Mouse (Mus musculus): Measurements from ENCODE around the gene Olfr313. TPM values are rescaled to one million over a fixed set of nuclear protein-coding genes. Genes with fewer than 3 reads are reported as not detected.

Gene Olfr313
- total and polyA plus RNA-seq, 2 experiments from 2014 or later: not detected

DNA sequence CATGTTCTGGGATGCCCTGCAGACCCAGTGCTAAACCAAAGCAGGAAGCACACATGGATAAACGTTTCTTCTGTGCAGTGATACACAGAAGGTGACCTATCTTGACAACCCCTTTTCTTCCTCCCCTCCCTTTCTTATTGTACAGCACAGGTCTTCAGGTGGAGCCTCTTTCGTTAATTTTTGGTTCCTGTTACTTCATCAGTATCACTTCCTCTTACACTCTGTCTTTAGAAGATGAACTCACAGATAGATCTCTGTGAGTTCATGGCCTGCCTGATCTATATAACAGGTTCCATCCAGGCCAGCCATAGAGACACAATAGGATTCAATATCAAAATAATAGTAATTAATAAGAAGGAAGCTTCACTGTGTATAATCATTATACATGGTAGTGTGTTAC is 24.7 kb upstream of the Olfr313 start:
- H3K36me3 ChIP-seq (ENCODE audit: insufficient read depth, low read length): no peaks in the 10 kb centered on the region
- no peak for TF ChIP-seq CTCF (IDR thresholded peaks at IDR 0.05; ENCODE audit: low read depth)
- H3K27me3 ChIP-seq (ENCODE audit: insufficient read depth, low read length): no peaks in the 10 kb centered on the region
- H3K4me3 ChIP-seq (ENCODE audit: low read length): no peak overlapping the region
- ATAC-seq: no peak
- H3K4me1 ChIP-seq (ENCODE audit: insufficient read depth, low read length): no peaks in the 10 kb centered on the region
- H3K9ac ChIP-seq (replicated peaks; ENCODE audit: low read length): no peak overlapping the region
- WGBS: 59% methylated on average over 2 of the region's 2 CpGs
- H3K9me3 ChIP-seq (ENCODE audit: low read length): no peaks in the 10 kb centered on the region
- H3K27ac ChIP-seq: no peak overlapping the region
- no peak overlapping the region for H3K4me2 ChIP-seq (ENCODE audit: low read depth, low read length)
- no peak for DNase-seq (ENCODE audit: low spot score)

DNA sequence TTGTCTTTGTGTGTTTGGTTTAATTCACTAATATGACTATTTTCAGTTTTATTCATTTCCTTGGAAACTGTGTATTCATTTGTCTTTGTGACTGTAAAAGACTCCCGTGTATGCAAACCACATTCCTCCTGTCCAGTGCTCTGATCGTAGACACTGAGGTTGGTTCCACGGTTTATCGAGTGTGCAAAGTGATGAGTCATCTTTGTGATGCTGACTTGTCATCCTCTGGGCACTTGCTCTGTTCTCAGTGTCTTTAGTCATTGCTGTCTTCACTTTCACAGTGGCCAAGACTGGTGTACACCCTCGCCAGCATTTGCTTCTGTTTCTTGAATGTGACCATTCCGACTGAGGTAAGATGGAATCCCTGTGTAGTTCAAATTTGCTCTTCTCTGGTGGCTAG is 24.2 kb upstream of the Olfr313 start:
- ATAC-seq: no peak
- no peak overlapping the region for H3K9ac ChIP-seq (replicated peaks; ENCODE audit: low read length)

DNA sequence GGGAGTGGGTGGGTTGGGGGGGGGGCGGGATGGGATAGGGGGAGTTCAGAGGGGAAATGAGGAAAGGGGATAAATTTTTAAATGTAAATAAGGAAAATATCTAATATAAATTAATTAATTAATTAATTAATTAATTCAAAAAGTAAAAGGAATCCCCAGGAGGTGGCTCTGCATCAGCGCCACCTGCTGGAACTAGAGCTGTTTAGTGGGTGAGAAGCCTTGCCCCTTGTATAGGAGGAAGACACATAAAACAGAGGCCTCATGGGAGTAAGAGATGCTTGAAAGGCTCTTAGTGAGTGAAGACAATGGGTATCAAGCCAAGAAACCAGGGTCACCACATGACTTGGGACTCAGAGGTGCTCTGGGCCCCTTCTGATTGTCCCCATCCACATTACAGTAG is 18.9 kb upstream of the Olfr313 start:
- no peak overlapping the region for H3K4me3 ChIP-seq (ENCODE audit: low read length)
- no peak for ATAC-seq
- H3K4me1 ChIP-seq (ENCODE audit: insufficient read depth, low read length): no peaks in the 10 kb centered on the region
- H3K9ac ChIP-seq (replicated peaks; ENCODE audit: low read length): no peak overlapping the region
- no peaks in the 10 kb centered on the region for H3K36me3 ChIP-seq (ENCODE audit: insufficient read depth, low read length)
- no peak overlapping the region for H3K4me2 ChIP-seq (ENCODE audit: low read depth, low read length)
- TF ChIP-seq CTCF (IDR thresholded peaks at IDR 0.05; ENCODE audit: low read depth): no peak
- WGBS: 97% methylated on average over 2 of the region's 2 CpGs
- no peaks in the 10 kb centered on the region for H3K9me3 ChIP-seq (ENCODE audit: low read length)
- no peak overlapping the region for H3K27ac ChIP-seq
- H3K27me3 ChIP-seq (ENCODE audit: insufficient read depth, low read length): no peaks in the 10 kb centered on the region
- DNase-seq (ENCODE audit: low spot score): no peak

More for the DNA sequence above, 24.2 kb upstream of the Olfr313 start:
- no peak overlapping the region for H3K27ac ChIP-seq
- no peaks in the 10 kb centered on the region for H3K27me3 ChIP-seq (ENCODE audit: insufficient read depth, low read length)
- H3K4me1 ChIP-seq (ENCODE audit: insufficient read depth, low read length): no peaks in the 10 kb centered on the region
- WGBS: 82% methylated on average over 6 of the region's 6 CpGs
- TF ChIP-seq CTCF (IDR thresholded peaks at IDR 0.05; ENCODE audit: low read depth): no peak
- no peak for DNase-seq (ENCODE audit: low spot score)
- no peak overlapping the region for H3K4me2 ChIP-seq (ENCODE audit: low read depth, low read length)
- no peaks in the 10 kb centered on the region for H3K9me3 ChIP-seq (ENCODE audit: low read length)
- no peak overlapping the region for H3K4me3 ChIP-seq (ENCODE audit: low read length)
- no peaks in the 10 kb centered on the region for H3K36me3 ChIP-seq (ENCODE audit: insufficient read depth, low read length)

- Histone ChIP-seq H3K27me3 (ENCODE audit: insufficient read depth, low read length) (no peaks in the 10 kb centered on the region), H3K4me1 (ENCODE audit: insufficient read depth, low read length) (0 out of 2 replicates have a peak, but pooled peaks cover 6% of the 10 kb centered on the region), H3K36me3 (ENCODE audit: insufficient read depth, low read length) (no peaks in the 10 kb centered on the region), H3K4me2 (ENCODE audit: low read depth, low read length) (no peak overlapping the region), H3K27ac (no peak overlapping the region), H3K4me3 (ENCODE audit: low read length) (no peak overlapping the region), H3K9ac (replicated peaks; ENCODE audit: low read length) (no peak overlapping the region), H3K9me3 (ENCODE audit: low read length) (no peaks in the 10 kb centered on the region)
- WGBS: 65% methylated on average over 7 of the region's 7 CpGs
- DNase-seq (ENCODE audit: low spot score) (no peak), ATAC-seq (no peak)
- no peak for TF ChIP-seq CTCF (IDR thresholded peaks at IDR 0.05; ENCODE audit: low read depth)
These were observed 17.9 kb upstream of the Olfr313 start for GRCm38 (mm10) chr11:58796850-58797249.

DNA sequence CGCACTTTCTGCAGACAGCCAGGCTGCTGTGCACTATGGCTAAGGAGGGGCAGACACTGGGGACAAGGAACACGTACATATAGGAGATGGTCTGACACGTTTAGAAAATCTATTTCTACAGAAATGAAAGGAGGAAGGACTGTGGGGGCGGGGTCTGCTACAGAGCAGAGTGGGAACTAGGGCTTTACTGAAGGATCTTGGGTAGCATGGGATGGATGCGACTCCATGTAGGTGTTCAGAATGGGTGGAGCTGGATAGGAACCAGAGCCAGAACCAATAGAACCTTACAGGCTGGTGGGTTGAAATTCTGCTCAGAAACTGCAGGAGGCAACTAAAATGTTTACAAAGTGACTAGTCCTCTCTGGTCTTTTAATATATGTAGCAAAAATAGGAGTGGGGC is 15.1 kb upstream of the Olfr313 start:
- DNase-seq (ENCODE audit: low spot score) (no peak), ATAC-seq (no peak)
- TF ChIP-seq CTCF (IDR thresholded peaks at IDR 0.05; ENCODE audit: low read depth): no peak
- 0 out of 2 replicates have a peak, but pooled peaks cover 8% of the 10 kb centered on the region for H3K4me1 ChIP-seq (ENCODE audit: insufficient read depth, low read length)
- no peak overlapping the region for H3K4me2 ChIP-seq (ENCODE audit: low read depth, low read length)
- no peaks in the 10 kb centered on the region for H3K27me3 ChIP-seq (ENCODE audit: insufficient read depth, low read length)
- no peaks in the 10 kb centered on the region for H3K9me3 ChIP-seq (ENCODE audit: low read length)
- H3K36me3 ChIP-seq (ENCODE audit: insufficient read depth, low read length): no peaks in the 10 kb centered on the region
- no peak overlapping the region for H3K9ac ChIP-seq (replicated peaks; ENCODE audit: low read length)
- 78% methylated on average over 5 of the region's 5 CpGs for whole genome bisulfite sequencing
- no peak overlapping the region for H3K4me3 ChIP-seq (ENCODE audit: low read length)
- no peak overlapping the region for H3K27ac ChIP-seq

DNA sequence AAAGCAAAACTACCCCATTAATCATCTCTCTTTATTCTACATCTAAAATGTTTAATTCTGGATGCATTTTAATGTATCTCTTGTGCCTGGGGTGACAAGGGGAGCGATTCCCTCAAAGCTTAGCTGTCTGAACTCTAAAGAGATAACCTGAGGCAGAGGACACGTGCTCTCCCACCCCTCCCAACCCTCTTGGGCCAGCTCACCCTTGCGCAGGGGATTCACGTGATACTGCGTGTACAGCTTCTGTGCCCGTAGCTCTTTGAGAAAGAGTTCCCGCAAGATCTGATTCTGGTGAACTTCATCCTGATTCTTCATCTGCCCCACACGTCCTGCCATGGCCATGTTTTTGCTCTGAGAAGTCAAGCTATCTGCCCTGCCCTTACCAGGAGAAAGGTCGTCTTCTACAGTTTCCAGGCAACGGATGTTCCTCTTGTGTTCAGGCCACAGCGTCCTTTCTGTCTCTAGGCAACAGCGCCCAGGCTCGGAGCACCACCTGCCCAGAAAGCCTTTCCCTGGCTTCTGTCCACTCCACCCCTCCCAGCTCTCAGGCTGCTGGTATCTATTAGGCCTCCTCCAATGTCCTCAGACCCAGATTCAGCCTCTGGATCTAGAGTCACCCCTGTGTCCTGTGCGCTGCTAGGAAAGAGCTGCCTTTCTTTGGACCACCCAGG is 13.1 kb upstream of the Olfr313 start, which contains the start of gene Fam183b:
Gene Fam183b, minus strand, starts transcription at position 403 of the 671 bp plus-strand sequence.
- DNase-seq (ENCODE audit: low spot score) (peak; percentile 77), ATAC-seq (peak; percentile 84)
- no peak within 1 kb of the TSS for H3K4me3 ChIP-seq (ENCODE audit: low read length)
- H3K9ac ChIP-seq (replicated peaks; ENCODE audit: low read length): no peak within 1 kb of the TSS
- H3K4me1 ChIP-seq (ENCODE audit: insufficient read depth, low read length): 0 out of 2 replicates have a peak, but pooled peaks cover 8% of the 10 kb centered on the region
- 22% methylated on average over 14 of the region's 14 CpGs for WGBS
- peak within 1 kb of the TSS; percentile 33 for H3K4me2 ChIP-seq (ENCODE audit: low read depth, low read length)
- H3K27ac ChIP-seq: no peak within 1 kb of the TSS
- no peaks in the 10 kb centered on the region for H3K9me3 ChIP-seq (ENCODE audit: low read length)
- no peak for TF ChIP-seq CTCF (IDR thresholded peaks at IDR 0.05; ENCODE audit: low read depth)
- H3K36me3 ChIP-seq (ENCODE audit: insufficient read depth, low read length): no peaks in the 10 kb centered on the region
- H3K27me3 ChIP-seq (ENCODE audit: insufficient read depth, low read length): no peaks in the 10 kb centered on the region

DNA sequence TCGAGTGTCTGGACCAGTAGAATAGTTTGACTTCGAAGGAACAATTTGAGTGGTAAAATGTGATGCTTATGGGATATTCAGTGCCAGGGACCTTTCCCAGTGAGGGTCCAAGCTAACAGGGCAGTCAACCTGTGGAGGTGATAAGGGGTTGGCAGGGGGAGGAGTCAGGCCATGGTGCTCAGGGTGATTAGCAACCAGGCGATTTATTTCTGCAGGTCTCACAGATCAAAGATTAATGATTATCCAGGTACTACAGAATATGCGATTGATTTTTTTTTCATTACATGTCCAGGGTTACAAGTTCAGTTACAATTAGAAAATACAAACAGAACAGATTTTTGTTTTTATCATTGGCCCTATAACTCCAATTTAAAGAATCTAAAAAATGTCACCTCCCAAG is 10.9 kb upstream of the Olfr313 start:
- Histone ChIP-seq H3K4me2 (ENCODE audit: low read depth, low read length) (no peak overlapping the region), H3K4me1 (ENCODE audit: insufficient read depth, low read length) (0 out of 2 replicates have a peak, but pooled peaks cover 8% of the 10 kb centered on the region), H3K9me3 (ENCODE audit: low read length) (no peaks in the 10 kb centered on the region), H3K9ac (replicated peaks; ENCODE audit: low read length) (no peak overlapping the region), H3K36me3 (ENCODE audit: insufficient read depth, low read length) (no peaks in the 10 kb centered on the region), H3K27me3 (ENCODE audit: insufficient read depth, low read length) (no peaks in the 10 kb centered on the region), H3K4me3 (ENCODE audit: low read length) (no peak overlapping the region), H3K27ac (no peak overlapping the region)
- 76% methylated on average over 4 of the region's 4 CpGs for WGBS
- no peak for TF ChIP-seq CTCF (IDR thresholded peaks at IDR 0.05; ENCODE audit: low read depth)
- DNase-seq (ENCODE audit: low spot score) (no peak), ATAC-seq (no peak)

Data from hindbrain, postnatal 0 days (tissue).